Mouse (Mus musculus): ENCODE data around the gene Brd1. TPM values are rescaled to one million over a fixed set of nuclear protein-coding genes. Genes with fewer than 3 reads are reported as not detected.
"Not testable (repeated sequence)": the region's sequence is repeated elsewhere in the genome, so short reads cannot be mapped to it uniquely, and the experiment has no call there.

The Brd1 gene
- 12.1 and 18.8 TPM in 2 replicates for polyA plus RNA-seq (2016; fragmentation: Nextera tagmentation; extraction: Ambion mirVana)

- peak within 1 kb of the TSS; percentile 99 for H3K4me3 ChIP-seq
- peak; percentile 85 for DNase-seq (ENCODE audit: low spot score)
- H3K27ac ChIP-seq = peak within 1 kb of the TSS; percentile 97
- H3K9me3 ChIP-seq = no peaks in the 10 kb centered on the region
- WGBS = 13% methylated on average over 103 of the region's 103 CpGs
- no peaks in the 10 kb centered on the region for H3K27me3 ChIP-seq (ENCODE audit: insufficient read depth, poor library complexity, severe bottlenecking)
- H3K4me1 ChIP-seq = peaks cover 37% of the 10 kb centered on the region
- peaks cover 19% of the 10 kb centered on the region for H3K36me3 ChIP-seq
These were observed at the start of gene Brd1 for GRCm38 (mm10) chr15:88733834-88734571. Gene Brd1, minus strand, starts transcription at chr15:88734233.

- H3K27me3 ChIP-seq (ENCODE audit: insufficient read depth, poor library complexity, severe bottlenecking); H3K27ac ChIP-seq; H3K9me3 ChIP-seq; DNase-seq (ENCODE audit: low spot score); H3K4me3 ChIP-seq; H3K4me1 ChIP-seq: not testable (repeated sequence)
- WGBS = 84% methylated on average over 5 of the region's 5 CpGs
- H3K36me3 ChIP-seq = peaks cover 70% of the 10 kb centered on the region
These were observed 40.6 kb upstream of the Brd1 start for GRCm38 (mm10) chr15:88774630-88775029.

GRCm38 (mm10) chr15:88768537-88768936 is 34.5 kb upstream of the Brd1 start:
- Histone ChIP-seq H3K4me1 (no peaks in the 10 kb centered on the region), H3K9me3 (no peaks in the 10 kb centered on the region), H3K4me3 (no peak overlapping the region), H3K27ac (no peak overlapping the region), H3K36me3 (peaks cover 71% of the 10 kb centered on the region), H3K27me3 (ENCODE audit: insufficient read depth, poor library complexity, severe bottlenecking) (no peaks in the 10 kb centered on the region)
- 85% methylated on average over 1 of the region's 1 CpGs for WGBS
- no peak for DNase-seq (ENCODE audit: low spot score)

- H3K27me3 ChIP-seq (ENCODE audit: insufficient read depth, poor library complexity, severe bottlenecking); H3K4me1 ChIP-seq; H3K4me3 ChIP-seq; DNase-seq (ENCODE audit: low spot score); H3K9me3 ChIP-seq; H3K27ac ChIP-seq: not testable (repeated sequence)
- peaks cover 64% of the 10 kb centered on the region for H3K36me3 ChIP-seq
- WGBS = 98% methylated on average over 2 of the region's 2 CpGs
These were observed 32.1 kb upstream of the Brd1 start for GRCm38 (mm10) chr15:88766139-88766538.

- WGBS = 85% methylated on average over 4 of the region's 4 CpGs
- Histone ChIP-seq H3K4me1 (peaks cover 24% of the 10 kb centered on the region), H3K27me3 (ENCODE audit: insufficient read depth, poor library complexity, severe bottlenecking) (no peaks in the 10 kb centered on the region), H3K27ac (no peak overlapping the region), H3K9me3 (no peaks in the 10 kb centered on the region), H3K36me3 (peaks cover 71% of the 10 kb centered on the region), H3K4me3 (no peak overlapping the region)
- no peak for DNase-seq (ENCODE audit: low spot score)
These were observed 27.5 kb upstream of the Brd1 start for GRCm38 (mm10) chr15:88761551-88761950.

- no peak for DNase-seq (ENCODE audit: low spot score)
- 27% methylated on average over 3 of the region's 3 CpGs for WGBS
- Histone ChIP-seq H3K4me3 (peak overlapping the region; percentile 24), H3K4me1 (peaks cover 47% of the 10 kb centered on the region), H3K27me3 (ENCODE audit: insufficient read depth, poor library complexity, severe bottlenecking) (no peaks in the 10 kb centered on the region), H3K36me3 (peaks cover 64% of the 10 kb centered on the region), H3K9me3 (no peaks in the 10 kb centered on the region), H3K27ac (peak overlapping the region; percentile 82)
These were observed 24.0 kb upstream of the Brd1 start for GRCm38 (mm10) chr15:88758061-88758460.

GRCm38 (mm10) chr15:88755761-88756160 is 21.7 kb upstream of the Brd1 start:
- no peak for DNase-seq (ENCODE audit: low spot score)
- WGBS = 95% methylated on average over 18 of the region's 18 CpGs
- no peaks in the 10 kb centered on the region for H3K9me3 ChIP-seq
- peaks cover 51% of the 10 kb centered on the region for H3K4me1 ChIP-seq
- H3K27me3 ChIP-seq (ENCODE audit: insufficient read depth, poor library complexity, severe bottlenecking) = no peaks in the 10 kb centered on the region
- H3K36me3 ChIP-seq = peaks cover 45% of the 10 kb centered on the region
- no peak overlapping the region for H3K27ac ChIP-seq
- H3K4me3 ChIP-seq = no peak overlapping the region

GRCm38 (mm10) chr15:88754896-88755295 is 20.9 kb upstream of the Brd1 start:
- Histone ChIP-seq H3K27ac (no peak overlapping the region), H3K36me3 (peaks cover 38% of the 10 kb centered on the region), H3K9me3 (no peaks in the 10 kb centered on the region), H3K4me3 (no peak overlapping the region), H3K27me3 (ENCODE audit: insufficient read depth, poor library complexity, severe bottlenecking) (no peaks in the 10 kb centered on the region), H3K4me1 (peaks cover 56% of the 10 kb centered on the region)
- no peak for DNase-seq (ENCODE audit: low spot score)
- WGBS = 80% methylated on average over 2 of the region's 2 CpGs

- 2% methylated on average over 8 of the region's 8 CpGs for WGBS
These were observed 18.3 kb upstream of the Brd1 start for GRCm38 (mm10) chr15:88752403-88752733.

GRCm38 (mm10) chr15:88751564-88752402 is 17.8 kb upstream of the Brd1 start, which contains the start of gene Zbed4:
Gene Zbed4, plus strand, starts transcription at chr15:88751660.
- Histone ChIP-seq H3K27ac (peak within 1 kb of the TSS; percentile 97), H3K4me3 (peak within 1 kb of the TSS; percentile 94), H3K9me3 (no peaks in the 10 kb centered on the region), H3K27me3 (ENCODE audit: insufficient read depth, poor library complexity, severe bottlenecking) (no peaks in the 10 kb centered on the region), H3K4me1 (peaks cover 32% of the 10 kb centered on the region), H3K36me3 (peaks cover 15% of the 10 kb centered on the region)
- 3% methylated on average over 101 of the region's 119 CpGs for WGBS
- peak; percentile 82 for DNase-seq (ENCODE audit: low spot score)

More at GRCm38 (mm10) chr15:88752403-88752733, 18.3 kb upstream of the Brd1 start:
- Histone ChIP-seq H3K27ac (peak overlapping the region; percentile 97), H3K27me3 (ENCODE audit: insufficient read depth, poor library complexity, severe bottlenecking) (no peaks in the 10 kb centered on the region), H3K4me1 (peaks cover 36% of the 10 kb centered on the region), H3K9me3 (no peaks in the 10 kb centered on the region), H3K36me3 (peaks cover 20% of the 10 kb centered on the region), H3K4me3 (peak overlapping the region; percentile 94)
- DNase-seq (ENCODE audit: low spot score) = no peak

- Histone ChIP-seq H3K4me1 (peaks cover 30% of the 10 kb centered on the region), H3K27me3 (ENCODE audit: insufficient read depth, poor library complexity, severe bottlenecking) (no peaks in the 10 kb centered on the region), H3K36me3 (peaks cover 11% of the 10 kb centered on the region), H3K4me3 (peak overlapping the region; percentile 94), H3K27ac (peak overlapping the region; percentile 97), H3K9me3 (no peaks in the 10 kb centered on the region)
- WGBS = 7% methylated on average over 54 of the region's 54 CpGs
- peak; percentile 100 for DNase-seq (ENCODE audit: low spot score)
These were observed 16.9 kb upstream of the Brd1 start for GRCm38 (mm10) chr15:88750677-88751563.

- Histone ChIP-seq H3K9me3 (no peaks in the 10 kb centered on the region), H3K4me1 (peaks cover 23% of the 10 kb centered on the region), H3K27me3 (ENCODE audit: insufficient read depth, poor library complexity, severe bottlenecking) (no peaks in the 10 kb centered on the region), H3K4me3 (no peak overlapping the region), H3K27ac (0 out of 2 replicates have a peak overlapping the region, but pooled peaks have one; percentile 97), H3K36me3 (peaks cover 2% of the 10 kb centered on the region)
- DNase-seq (ENCODE audit: low spot score) = no peak
- 88% methylated on average over 10 of the region's 10 CpGs for WGBS
These were observed 16.0 kb upstream of the Brd1 start for GRCm38 (mm10) chr15:88750032-88750431.

Measured in heart, embryonic 10.5 days (tissue).